Mouse (Mus musculus): Measurements from ENCODE around the gene Ly6g.
"Not testable (repeated sequence)": the region's sequence is repeated elsewhere in the genome, so short reads cannot be mapped to it uniquely, and the experiment has no call there.

The Ly6g gene

GRCm38 (mm10) chr15:75154940-75155339 is at the start of gene Ly6g:
TSS of gene Ly6g (plus strand) at chr15:75155240.
- no peak for DNase-seq (ENCODE audit: low spot score in 2 of 2)

DNA sequence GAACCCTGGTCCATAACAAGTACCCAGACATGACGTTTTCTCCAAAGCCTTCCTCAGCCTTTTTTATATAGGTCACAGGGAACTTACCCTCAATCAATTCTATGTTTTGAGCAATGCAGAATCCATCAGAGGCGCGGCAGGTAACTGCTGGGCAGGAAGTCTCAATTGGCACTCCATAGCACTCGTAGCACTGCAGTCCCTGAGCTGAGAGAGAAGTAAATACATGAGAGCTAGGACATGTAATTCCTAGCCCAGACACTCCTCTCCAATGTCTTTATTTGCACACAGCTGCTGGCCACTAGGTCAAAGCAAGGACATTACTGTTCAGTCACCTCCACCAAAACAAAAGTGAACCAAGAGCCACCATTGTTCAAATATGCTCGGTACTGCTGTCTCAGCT is 44.6 kb upstream of the Ly6g start:
- not testable (repeated sequence) for DNase-seq (ENCODE audit: low spot score in 2 of 2)

- DNase-seq (ENCODE audit: low spot score in 2 of 2) = not testable (repeated sequence)
Measured at GRCm38 (mm10) chr15:75111861-75112630, 43.0 kb upstream of the Ly6g start, which contains the start of gene Ly6c2. TSS of gene Ly6c2 (minus strand) at chr15:75111970.

DNA sequence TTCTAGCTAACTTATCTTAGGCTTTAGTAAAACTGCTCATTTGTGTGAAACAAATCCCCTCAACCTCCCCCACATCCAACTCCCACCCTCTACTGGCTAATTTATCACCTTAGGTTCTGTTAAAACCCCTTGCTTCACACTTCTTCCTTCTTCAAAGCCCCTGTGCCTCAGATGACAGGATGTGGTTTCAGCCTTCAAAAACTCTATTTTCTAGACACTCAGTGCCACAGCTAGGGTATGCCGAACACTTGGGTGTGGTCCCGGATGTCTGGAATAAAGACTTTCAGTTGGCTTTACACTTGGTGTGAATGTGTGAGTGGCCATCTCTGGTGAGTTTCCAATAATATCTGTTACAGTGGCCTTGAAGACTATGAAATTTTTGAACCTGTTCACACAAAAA is 38.5 kb upstream of the Ly6g start:
- DNase-seq (ENCODE audit: low spot score in 2 of 2) = no peak

- not testable (repeated sequence) for DNase-seq (ENCODE audit: low spot score in 2 of 2)
Measured at GRCm38 (mm10) chr15:75117481-75117880, 37.6 kb upstream of the Ly6g start.

DNA sequence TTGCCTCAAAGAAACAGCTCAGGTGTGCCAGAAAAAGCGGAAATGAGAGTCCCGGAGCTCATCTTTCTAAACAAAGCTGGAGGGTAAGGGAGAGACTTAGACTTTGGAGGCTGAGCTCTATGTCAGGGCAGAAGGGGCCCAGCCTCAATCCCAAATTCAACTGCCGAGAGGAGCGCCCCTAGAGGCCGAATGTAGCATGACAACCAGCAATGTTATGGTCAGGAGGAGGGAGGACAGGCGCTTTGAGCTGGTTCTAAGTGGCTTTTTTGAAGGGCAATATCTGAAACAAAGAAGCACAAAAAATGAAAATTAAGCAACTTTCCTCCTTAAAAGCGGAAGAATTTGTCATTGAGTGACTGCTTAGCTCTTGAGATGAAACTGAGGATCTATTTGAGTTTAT is 36.3 kb upstream of the Ly6g start:
- not testable (repeated sequence) for DNase-seq (ENCODE audit: low spot score in 2 of 2)

- no peak for DNase-seq (ENCODE audit: low spot score in 2 of 2)
Measured at GRCm38 (mm10) chr15:75120066-75120465, 35.0 kb upstream of the Ly6g start.

DNA sequence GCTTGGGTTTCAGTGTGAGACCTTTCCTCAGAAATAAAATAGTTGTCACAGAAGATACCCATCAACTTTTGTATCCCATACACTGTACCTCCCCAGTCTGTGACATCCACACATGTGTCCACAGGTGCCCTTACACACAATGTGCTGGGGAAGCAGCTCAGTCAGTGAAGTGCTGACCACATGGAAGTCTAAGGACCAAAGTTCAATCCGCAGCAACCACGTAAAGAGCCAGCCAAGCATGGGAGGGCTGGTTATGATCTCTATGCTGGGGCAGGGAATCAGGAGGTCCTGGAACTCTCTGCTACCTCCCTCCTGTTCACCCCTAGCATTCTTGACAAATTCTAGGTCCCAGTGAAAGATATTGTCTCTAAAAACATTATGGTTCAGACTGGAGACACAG is 22.7 kb upstream of the Ly6g start:
- not testable (repeated sequence) for DNase-seq (ENCODE audit: low spot score in 2 of 2)

GRCm38 (mm10) chr15:75135090-75135783 is 19.8 kb upstream of the Ly6g start:
- DNase-seq (ENCODE audit: low spot score in 2 of 2) = not testable (repeated sequence)

DNA sequence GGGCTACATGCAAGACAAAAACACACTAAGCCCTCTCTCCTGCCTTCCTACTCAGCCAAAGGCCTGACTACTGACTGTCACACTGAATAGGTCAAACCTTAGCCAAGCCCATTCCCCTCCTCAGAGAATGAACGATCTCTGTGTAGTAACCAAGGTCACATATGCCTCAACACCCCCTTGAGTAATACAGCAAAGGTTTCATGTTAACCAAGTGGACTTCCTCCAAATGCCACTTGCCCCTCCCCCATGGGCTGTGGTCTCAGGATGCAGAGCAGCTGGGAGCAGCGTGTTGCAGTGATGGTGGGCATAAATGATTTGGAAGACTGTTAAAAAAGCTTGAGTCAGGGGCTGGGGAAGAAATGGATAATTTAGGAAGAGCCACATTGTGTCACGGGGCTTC is 17.3 kb upstream of the Ly6g start:
- DNase-seq (ENCODE audit: low spot score in 2 of 2) = not testable (repeated sequence)

- not testable (repeated sequence) for DNase-seq (ENCODE audit: low spot score in 2 of 2)
Measured at GRCm38 (mm10) chr15:75141812-75142360, 13.2 kb upstream of the Ly6g start.

DNA sequence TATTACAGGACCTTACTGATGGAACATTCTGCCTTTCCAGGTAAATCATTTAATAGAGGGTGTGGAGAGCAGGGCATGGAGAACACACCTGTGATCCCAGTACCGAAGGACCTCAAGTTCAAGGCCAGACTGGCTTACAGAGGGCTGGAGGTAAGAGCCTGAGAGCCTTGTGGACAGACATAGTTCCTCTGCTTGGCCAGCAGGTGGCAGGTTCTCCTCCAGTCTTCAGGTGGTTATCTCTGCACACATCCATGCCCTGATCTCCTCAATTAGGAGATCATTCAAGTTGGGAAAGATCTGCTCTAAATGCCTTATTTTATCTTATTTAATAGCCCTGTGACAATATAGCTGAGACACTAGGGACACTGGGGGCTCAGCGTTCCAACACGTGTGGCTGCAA is 11.3 kb upstream of the Ly6g start:
- no peak for DNase-seq (ENCODE audit: low spot score in 2 of 2)

GRCm38 (mm10) chr15:75153087-75153486 is 2.0 kb upstream of the Ly6g start:
- DNase-seq (ENCODE audit: low spot score in 2 of 2) = no peak

- no peak for DNase-seq (ENCODE audit: low spot score in 2 of 2)
Measured at GRCm38 (mm10) chr15:75157646-75158045, 2.6 kb downstream of the Ly6g start.

DNA sequence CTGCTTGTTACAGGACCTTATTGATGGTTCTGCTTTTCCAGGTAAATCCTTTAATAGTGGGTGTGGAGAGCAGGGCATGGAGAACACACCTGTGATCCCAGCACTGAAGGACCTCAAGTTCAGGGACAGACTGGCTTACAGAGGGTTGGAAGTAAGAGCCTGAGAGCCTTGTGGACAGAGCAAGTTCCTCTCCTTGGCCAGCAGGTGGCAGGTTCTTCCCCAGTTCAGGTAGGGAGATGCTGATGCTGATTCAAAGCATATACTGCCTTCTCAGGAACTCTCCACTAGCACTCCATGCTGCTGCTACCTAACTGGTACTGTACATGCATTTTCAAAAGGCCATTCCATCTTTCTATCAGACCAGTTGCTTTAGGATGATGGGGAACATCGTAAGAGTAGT is 20.5 kb downstream of the Ly6g start:
- no peak for DNase-seq (ENCODE audit: low spot score in 2 of 2)

- no peak for DNase-seq (ENCODE audit: low spot score in 2 of 2)
Measured at GRCm38 (mm10) chr15:75186291-75186690, 31.3 kb downstream of the Ly6g start.

DNA sequence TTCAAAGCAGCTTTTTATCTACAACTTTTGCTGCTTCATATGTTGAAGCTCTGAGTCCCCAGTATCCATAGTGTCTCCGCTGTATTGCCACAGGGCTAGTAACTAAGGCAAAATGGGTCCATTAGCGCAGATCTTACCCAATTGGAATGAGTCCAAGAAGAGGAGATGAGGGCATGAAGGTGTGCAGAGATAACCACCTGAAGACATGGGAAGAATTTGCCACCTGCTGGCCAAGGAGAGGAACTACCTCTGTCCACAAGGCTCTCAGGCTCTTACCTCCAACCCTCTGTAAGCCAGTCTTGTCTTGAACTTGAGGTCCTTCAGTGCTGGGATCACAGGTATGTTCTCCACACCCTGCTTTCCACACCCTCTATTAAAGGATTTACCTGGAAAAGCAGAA is 34.1 kb downstream of the Ly6g start:
- no peak for DNase-seq (ENCODE audit: low spot score in 2 of 2)

GRCm38 (mm10) chr15:75190560-75190959 is 35.5 kb downstream of the Ly6g start:
- DNase-seq (ENCODE audit: low spot score in 2 of 2) = not testable (repeated sequence)
